Mouse (Mus musculus) heart, postnatal 36 days (tissue): ENCODE results near the gene Tpk1. TPM values are rescaled to one million over a fixed set of nuclear protein-coding genes. Genes with fewer than 3 reads are reported as not detected.

Experiments used
- DNase-seq, 2 experiments: peaks; one replicate each; pipeline ENCODE4 v3.0.0; 2021 to 2022
- intact Hi-C: fragments of 180-260 bp; cut with DNase I; formaldehyde crosslinking; loops from one replicate; pipeline ENCODE4 v1.15.1; 2025
- total RNA-seq, 2 experiments: library from RNA; stranded (reverse); gene quantifications; 2 replicates each; pipeline ENCODE4 v1.2.3; 2021

Gene Tpk1
- total RNA-seq, 2 experiments from 2014 or later = 2.8 to 2.9 TPM

- no peak for DNase-seq
- intact Hi-C loops = no loop called here
These were observed 203.8 kb downstream of the Tpk1 start for GRCm38 (mm10) chr6:43462189-43462848.

GRCm38 (mm10) chr6:43459082-43459481 is 207.0 kb downstream of the Tpk1 start:
- no peak for DNase-seq
- intact Hi-C loops = no loop called here

GRCm38 (mm10) chr6:43457989-43458388 is 208.1 kb downstream of the Tpk1 start:
- intact Hi-C loops = no loop called here
- no peak for DNase-seq

GRCm38 (mm10) chr6:43449498-43449897 is 216.6 kb downstream of the Tpk1 start:
- intact Hi-C loops = no loop called here
- no peak for DNase-seq

GRCm38 (mm10) chr6:43445856-43446255 is 220.2 kb downstream of the Tpk1 start:
- intact Hi-C loops = no loop called here
- DNase-seq = no peak

- intact Hi-C loops = no loop called here
These were observed 223.9 kb downstream of the Tpk1 start for GRCm38 (mm10) chr6:43442191-43442590.

GRCm38 (mm10) chr6:43435987-43436541 is 230.0 kb downstream of the Tpk1 start:
- intact Hi-C loops = no loop called here
- no peak for DNase-seq

More at GRCm38 (mm10) chr6:43442191-43442590, 223.9 kb downstream of the Tpk1 start:
- DNase-seq = no peak

- intact Hi-C loops = no loop called here
- DNase-seq = no peak
These were observed 231.7 kb downstream of the Tpk1 start for GRCm38 (mm10) chr6:43434365-43434764.

GRCm38 (mm10) chr6:43424978-43425377 is 241.1 kb downstream of the Tpk1 start:
- intact Hi-C loops = loop anchor here (2.0 kb wide), 1 partner anchor 30 kb away; no protein-coding TSS in a partner anchor
- peak; percentile 14 to 15 for DNase-seq

- intact Hi-C loops = no loop called here
- DNase-seq = no peak
These were observed 245.6 kb downstream of the Tpk1 start for GRCm38 (mm10) chr6:43420358-43420979.

- intact Hi-C loops = no loop called here
- peak; percentile 17 to 23 for DNase-seq
These were observed 257.1 kb downstream of the Tpk1 start for GRCm38 (mm10) chr6:43408949-43409348.

- intact Hi-C loops = no loop called here
- peak; percentile 17 to 24 for DNase-seq
These were observed 263.0 kb downstream of the Tpk1 start for GRCm38 (mm10) chr6:43403076-43403475.

GRCm38 (mm10) chr6:43402219-43402997 is 263.7 kb downstream of the Tpk1 start:
- intact Hi-C loops = no loop called here
- DNase-seq = no peak

GRCm38 (mm10) chr6:43396426-43396825 is 269.7 kb downstream of the Tpk1 start:
- no peak for DNase-seq
- intact Hi-C loops = loop anchor here (1.0 to 5.0 kb wide), 2 partner anchors 270 to 1631 kb away; partner anchors contain the start of gene Tpk1

- no peak for DNase-seq
- intact Hi-C loops = loop anchor here (2.0 to 5.0 kb wide), 2 partner anchors 29 to 1632 kb away; no protein-coding TSS in a partner anchor
These were observed 270.5 kb downstream of the Tpk1 start for GRCm38 (mm10) chr6:43395538-43395937.

- intact Hi-C loops = no loop called here
- no peak for DNase-seq
These were observed 274.7 kb downstream of the Tpk1 start for GRCm38 (mm10) chr6:43391358-43391757.

GRCm38 (mm10) chr6:43387273-43387672 is 278.8 kb downstream of the Tpk1 start:
- intact Hi-C loops = no loop called here

GRCm38 (mm10) chr6:43384841-43385240 is 281.2 kb downstream of the Tpk1 start:
- DNase-seq = no peak
- intact Hi-C loops = no loop called here

More at GRCm38 (mm10) chr6:43387273-43387672, 278.8 kb downstream of the Tpk1 start:
- no peak for DNase-seq

- DNase-seq = no peak
- intact Hi-C loops = no loop called here
These were observed 281.8 kb downstream of the Tpk1 start for GRCm38 (mm10) chr6:43384304-43384703.

GRCm38 (mm10) chr6:43382750-43383149 is 283.3 kb downstream of the Tpk1 start:
- intact Hi-C loops = no loop called here
- DNase-seq = no peak

GRCm38 (mm10) chr6:43382284-43382683 is 283.8 kb downstream of the Tpk1 start:
- DNase-seq = no peak
- intact Hi-C loops = no loop called here
